Mouse (Mus musculus): ENCODE data around the gene Fancc. TPM values are rescaled to one million over a fixed set of nuclear protein-coding genes. Genes with fewer than 3 reads are reported as not detected.

Fancc gene
- polyA plus RNA-seq, 1 experiment from 2014 or later = 13.7 TPM

- 0 out of 2 replicates have a peak overlapping the region, but pooled peaks have one; percentile 34 for H3K9ac ChIP-seq
- no peaks in the 10 kb centered on the region; the same call in 1 of the 2 replicates for H3K27me3 ChIP-seq
- ATAC-seq = peak; percentile 48
- H3K9me3 ChIP-seq (replicated peaks) = no peaks in the 10 kb centered on the region
- peaks cover 33% of the 10 kb centered on the region for H3K4me1 ChIP-seq
- peak overlapping the region; percentile 35 for H3K4me2 ChIP-seq
- 14% methylated on average over 10 of the region's 10 CpGs for WGBS
- H3K36me3 ChIP-seq (ENCODE audit: poor library complexity, severe bottlenecking) = peaks cover 8% of the 10 kb centered on the region; the same call in 1 of the 2 replicates
- peak overlapping the region; percentile 20; the same call in 1 of the 2 replicates for H3K27ac ChIP-seq
- no peak overlapping the region for H3K4me3 ChIP-seq
Measured at GRCm38 (mm10) chr13:63278796-63279475, 218.1 kb downstream of the Fancc start.

- H3K4me3 ChIP-seq = no peak overlapping the region
- H3K27ac ChIP-seq = peak overlapping the region; percentile 25; the same call in 1 of the 2 replicates
- 0 out of 2 replicates have a peak overlapping the region, but pooled peaks have one; percentile 35 for H3K4me2 ChIP-seq
Measured at GRCm38 (mm10) chr13:63278141-63278631, 218.9 kb downstream of the Fancc start.

GRCm38 (mm10) chr13:63277316-63277715, 219.8 kb downstream of the Fancc start:
- no peaks in the 10 kb centered on the region for H3K9me3 ChIP-seq (replicated peaks)
- H3K36me3 ChIP-seq (ENCODE audit: poor library complexity, severe bottlenecking) = no peaks in the 10 kb centered on the region
- no peak overlapping the region for H3K9ac ChIP-seq
- ATAC-seq = no peak
- no peak overlapping the region for H3K27ac ChIP-seq
- no peaks in the 10 kb centered on the region; the same call in 1 of the 2 replicates for H3K27me3 ChIP-seq
- peaks cover 46% of the 10 kb centered on the region for H3K4me1 ChIP-seq
- no peak overlapping the region for H3K4me2 ChIP-seq
- no peak overlapping the region for H3K4me3 ChIP-seq
- WGBS = 84% methylated on average over 5 of the region's 5 CpGs

More at GRCm38 (mm10) chr13:63278141-63278631, 218.9 kb downstream of the Fancc start:
- WGBS = 68% methylated on average over 5 of the region's 5 CpGs
- Histone ChIP-seq H3K9me3 (replicated peaks) (no peaks in the 10 kb centered on the region), H3K4me1 (peaks cover 38% of the 10 kb centered on the region), H3K36me3 (ENCODE audit: poor library complexity, severe bottlenecking) (0 out of 2 replicates have a peak, but pooled peaks cover under 1% of the 10 kb centered on the region), H3K9ac (no peak overlapping the region), H3K27me3 (no peaks in the 10 kb centered on the region; the same call in 1 of the 2 replicates)
- ATAC-seq = no peak

GRCm38 (mm10) chr13:63276389-63276788, 220.7 kb downstream of the Fancc start:
- no peaks in the 10 kb centered on the region; the same call in 1 of the 2 replicates for H3K27me3 ChIP-seq
- 94% methylated on average over 4 of the region's 4 CpGs for WGBS
- ATAC-seq = no peak
- H3K4me3 ChIP-seq = no peak overlapping the region
- H3K9ac ChIP-seq = no peak overlapping the region
- H3K9me3 ChIP-seq (replicated peaks) = no peaks in the 10 kb centered on the region
- peaks cover 51% of the 10 kb centered on the region for H3K4me1 ChIP-seq
- H3K36me3 ChIP-seq (ENCODE audit: poor library complexity, severe bottlenecking) = no peaks in the 10 kb centered on the region
- no peak overlapping the region for H3K27ac ChIP-seq
- no peak overlapping the region for H3K4me2 ChIP-seq

- Histone ChIP-seq H3K4me1 (peaks cover 45% of the 10 kb centered on the region), H3K9me3 (replicated peaks) (no peaks in the 10 kb centered on the region), H3K4me2 (peak overlapping the region; percentile 38), H3K27me3 (peaks cover 11% of the 10 kb centered on the region), H3K27ac (no peak overlapping the region), H3K4me3 (no peak overlapping the region), H3K36me3 (ENCODE audit: poor library complexity, severe bottlenecking) (no peaks in the 10 kb centered on the region), H3K9ac (no peak overlapping the region)
- no peak for ATAC-seq
- WGBS = 78% methylated on average over 10 of the region's 10 CpGs
Measured at GRCm38 (mm10) chr13:63274488-63275166, 222.5 kb downstream of the Fancc start.

- Histone ChIP-seq H3K4me3 (0 out of 2 replicates have a peak overlapping the region, but pooled peaks have one; percentile 7), H3K27me3 (peaks cover 13% of the 10 kb centered on the region)
- WGBS = 37% methylated on average over 2 of the region's 2 CpGs
Measured at GRCm38 (mm10) chr13:63273859-63274258, 223.2 kb downstream of the Fancc start.

GRCm38 (mm10) chr13:63272602-63273229, 224.4 kb downstream of the Fancc start:
- H3K27me3 ChIP-seq = peaks cover 13% of the 10 kb centered on the region
- under 1% methylated on average over 27 of the region's 27 CpGs for WGBS
- H3K36me3 ChIP-seq (ENCODE audit: poor library complexity, severe bottlenecking) = no peaks in the 10 kb centered on the region
- peak overlapping the region; percentile 82 for H3K4me2 ChIP-seq
- peak overlapping the region; percentile 51 for H3K4me3 ChIP-seq
- peak overlapping the region; percentile 14; the same call in 1 of the 2 replicates for H3K27ac ChIP-seq
- ATAC-seq = peak; percentile 90
- H3K9me3 ChIP-seq (replicated peaks) = no peaks in the 10 kb centered on the region
- peaks cover 29% of the 10 kb centered on the region for H3K4me1 ChIP-seq
- peak overlapping the region; percentile 65 for H3K9ac ChIP-seq

More at GRCm38 (mm10) chr13:63273859-63274258, 223.2 kb downstream of the Fancc start:
- Histone ChIP-seq H3K36me3 (ENCODE audit: poor library complexity, severe bottlenecking) (no peaks in the 10 kb centered on the region), H3K27ac (no peak overlapping the region), H3K9me3 (replicated peaks) (no peaks in the 10 kb centered on the region), H3K4me2 (peak overlapping the region; percentile 38), H3K9ac (no peak overlapping the region), H3K4me1 (peaks cover 37% of the 10 kb centered on the region)
- ATAC-seq = no peak

GRCm38 (mm10) chr13:63272017-63272601, 225.0 kb downstream of the Fancc start:
- H3K27ac ChIP-seq = no peak overlapping the region
- peak; percentile 22 for ATAC-seq
- no peaks in the 10 kb centered on the region for H3K36me3 ChIP-seq (ENCODE audit: poor library complexity, severe bottlenecking)
- no peaks in the 10 kb centered on the region for H3K9me3 ChIP-seq (replicated peaks)
- peak overlapping the region; percentile 51 for H3K4me3 ChIP-seq
- H3K4me1 ChIP-seq = peaks cover 29% of the 10 kb centered on the region
- WGBS = 3% methylated on average over 16 of the region's 16 CpGs
- H3K9ac ChIP-seq = peak overlapping the region; percentile 65
- H3K27me3 ChIP-seq = peaks cover 13% of the 10 kb centered on the region
- peak overlapping the region; percentile 82 for H3K4me2 ChIP-seq

- Histone ChIP-seq H3K4me1 (peaks cover 29% of the 10 kb centered on the region), H3K4me3 (no peak overlapping the region), H3K27ac (no peak overlapping the region), H3K36me3 (ENCODE audit: poor library complexity, severe bottlenecking) (no peaks in the 10 kb centered on the region), H3K4me2 (no peak overlapping the region), H3K9ac (no peak overlapping the region), H3K9me3 (replicated peaks) (no peaks in the 10 kb centered on the region), H3K27me3 (peaks cover 13% of the 10 kb centered on the region)
- no peak for ATAC-seq
- 32% methylated on average over 5 of the region's 5 CpGs for WGBS
Measured at GRCm38 (mm10) chr13:63270191-63270590, 226.9 kb downstream of the Fancc start.

GRCm38 (mm10) chr13:63268776-63269175, 228.3 kb downstream of the Fancc start:
- ATAC-seq = no peak
- 90% methylated on average over 1 of the region's 1 CpGs for WGBS
- H3K36me3 ChIP-seq (ENCODE audit: poor library complexity, severe bottlenecking) = no peaks in the 10 kb centered on the region
- H3K4me3 ChIP-seq = no peak overlapping the region
- H3K27ac ChIP-seq = no peak overlapping the region
- peaks cover 13% of the 10 kb centered on the region for H3K27me3 ChIP-seq
- H3K9ac ChIP-seq = no peak overlapping the region
- H3K4me2 ChIP-seq = no peak overlapping the region
- H3K9me3 ChIP-seq (replicated peaks) = no peaks in the 10 kb centered on the region
- H3K4me1 ChIP-seq = peaks cover 17% of the 10 kb centered on the region

GRCm38 (mm10) chr13:63268371-63268770, 228.7 kb downstream of the Fancc start:
- Histone ChIP-seq H3K4me3 (no peak overlapping the region), H3K36me3 (ENCODE audit: poor library complexity, severe bottlenecking) (no peaks in the 10 kb centered on the region), H3K4me1 (peaks cover 15% of the 10 kb centered on the region), H3K27ac (no peak overlapping the region), H3K9me3 (replicated peaks) (no peaks in the 10 kb centered on the region), H3K4me2 (no peak overlapping the region), H3K27me3 (peaks cover 13% of the 10 kb centered on the region), H3K9ac (no peak overlapping the region)
- WGBS = 92% methylated on average over 4 of the region's 4 CpGs
- ATAC-seq = no peak

Data from forebrain, embryonic 13.5 days (tissue).